Mouse (Mus musculus) stomach, embryonic 14.5 days (tissue): ENCODE measurements around the gene Ntsr1. TPM values are rescaled to one million over a fixed set of nuclear protein-coding genes. Genes with fewer than 3 reads are reported as not detected.
A peak's percentile ranks its signal among the peaks of the same experiment; 100 is the strongest.

Experiments
- ATAC-seq: fragments of 200-750 bp; cut with Nextera tagmentation; 2 replicates; pipeline ENCODE4 v1.8.0; 2017; ENCODE audit warnings: low read depth, moderate TSS enrichment; ENCODE audit not compliant: insufficient number of reproducible peaks, insufficient read depth, low FRiP score
- H3K27ac ChIP-seq: fragments of 300-500 bp; sonication (generic); 2 replicates; pipeline ENCODE4 v1.5.1; 2014; ENCODE audit warnings: mild to moderate bottlenecking, low read length, moderate library complexity, mixed read lengths
- H3K27me3 ChIP-seq: fragments of 300-500 bp; sonication (generic); 2 replicates; pipeline ENCODE4 v1.6.1; 2014; ENCODE audit warnings: low read length, control low read depth, mixed read lengths; ENCODE audit not compliant: control insufficient read depth, insufficient read depth
- H3K36me3 ChIP-seq: fragments of 300-500 bp; sonication (generic); 2 replicates; pipeline ENCODE4 v1.6.1; 2014; ENCODE audit warnings: mild to moderate bottlenecking, control low read depth, low read length, moderate library complexity, mixed read lengths; ENCODE audit not compliant: control insufficient read depth, insufficient read depth
- H3K4me1 ChIP-seq: fragments of 300-500 bp; sonication (generic); 2 replicates; pipeline ENCODE4 v1.6.1; 2014; ENCODE audit warnings: low read length, control low read depth, mixed read lengths; ENCODE audit not compliant: control insufficient read depth, insufficient read depth
- H3K4me2 ChIP-seq: fragments of 300-500 bp; sonication (generic); replicated peaks from 2 replicates; pipeline ENCODE4 v1.6.1; 2014; ENCODE audit warnings: low read depth, low read length, control low read depth
- H3K4me3 ChIP-seq: fragments of 300-500 bp; sonication (generic); 2 replicates; pipeline ENCODE4 v1.5.1; 2014; ENCODE audit warnings: low read depth, low read length, control low read depth
- H3K9ac ChIP-seq: fragments of 300-500 bp; sonication (generic); replicated peaks from 2 replicates; pipeline ENCODE4 v1.6.1; 2014; ENCODE audit warnings: low read depth, mild to moderate bottlenecking, control low read depth, low read length, moderate library complexity, mixed read lengths
- H3K9me3 ChIP-seq: fragments of 300-500 bp; sonication (generic); 2 replicates; pipeline ENCODE4 v1.6.1; 2016; ENCODE audit warnings: low read depth, low read length, control low read depth; ENCODE audit not compliant: control insufficient read depth
- WGBS: fragments of 180-500 bp; shearing (Covaris S2); extraction: QIAGEN DNeasy Blood & Tissue Kit; methylation state at CpG from one replicate; pipeline ENCODE4 v1.1.7; 2014; 5-methylcytosine and 5-hydroxymethylcytosine counted together
- polyA plus RNA-seq: library from polyadenylated mRNA; unstranded; fragments of >200 nt; fragmentation: Nextera tagmentation; extraction: Ambion mirVana; gene quantifications from 2 replicates; pipeline ENCODE4 v1.2.1, GENCODE M21; 2014

Gene Ntsr1
- polyA plus RNA-seq, 1 experiment from 2014 or later = 2.0 TPM

- Histone ChIP-seq H3K9ac (no peak overlapping the region), H3K4me2 (no peak overlapping the region), H3K27ac (no peak overlapping the region), H3K36me3 (no peaks in the 10 kb centered on the region), H3K4me1 (no peaks in the 10 kb centered on the region), H3K9me3 (no peaks in the 10 kb centered on the region), H3K4me3 (no peak overlapping the region), H3K27me3 (no peaks in the 10 kb centered on the region)
- 62% methylated on average over 3 of the region's 3 CpGs for WGBS
- no peak for ATAC-seq
Observed at GRCm38 (mm10) chr2:180556470-180556869, 56.7 kb downstream of the Ntsr1 start.

GRCm38 (mm10) chr2:180560245-180560644 is 60.5 kb downstream of the Ntsr1 start:
- H3K9me3 ChIP-seq = no peaks in the 10 kb centered on the region
- ATAC-seq = no peak
- no peak overlapping the region for H3K4me3 ChIP-seq

GRCm38 (mm10) chr2:180562146-180562545 is 62.4 kb downstream of the Ntsr1 start:
- H3K4me3 ChIP-seq = no peak overlapping the region
- H3K36me3 ChIP-seq = no peaks in the 10 kb centered on the region
- WGBS = 62% methylated on average over 5 of the region's 5 CpGs
- H3K27ac ChIP-seq = no peak overlapping the region
- H3K27me3 ChIP-seq = no peaks in the 10 kb centered on the region
- no peak overlapping the region for H3K4me2 ChIP-seq
- H3K4me1 ChIP-seq = no peaks in the 10 kb centered on the region
- no peak for ATAC-seq
- H3K9ac ChIP-seq = no peak overlapping the region
- no peaks in the 10 kb centered on the region for H3K9me3 ChIP-seq

More at GRCm38 (mm10) chr2:180560245-180560644, 60.5 kb downstream of the Ntsr1 start:
- WGBS = 52% methylated on average over 5 of the region's 5 CpGs
- H3K27me3 ChIP-seq = no peaks in the 10 kb centered on the region
- no peak overlapping the region for H3K9ac ChIP-seq
- no peaks in the 10 kb centered on the region for H3K4me1 ChIP-seq
- no peak overlapping the region for H3K27ac ChIP-seq
- H3K4me2 ChIP-seq = no peak overlapping the region
- H3K36me3 ChIP-seq = no peaks in the 10 kb centered on the region

- no peak overlapping the region for H3K9ac ChIP-seq
- no peak overlapping the region for H3K4me2 ChIP-seq
- H3K9me3 ChIP-seq = no peaks in the 10 kb centered on the region
- H3K27ac ChIP-seq = no peak overlapping the region
- no peaks in the 10 kb centered on the region for H3K27me3 ChIP-seq
- H3K4me3 ChIP-seq = no peak overlapping the region
- no peak for ATAC-seq
- no peaks in the 10 kb centered on the region for H3K36me3 ChIP-seq
- WGBS = 62% methylated on average over 6 of the region's 6 CpGs
- peaks cover 1% of the 10 kb centered on the region; the same call in 1 of the 2 replicates for H3K4me1 ChIP-seq
Observed at GRCm38 (mm10) chr2:180563296-180563695, 63.5 kb downstream of the Ntsr1 start.

GRCm38 (mm10) chr2:180563841-180564240 is 64.1 kb downstream of the Ntsr1 start:
- peaks cover 7% of the 10 kb centered on the region for H3K4me1 ChIP-seq
- no peak overlapping the region for H3K27ac ChIP-seq
- no peaks in the 10 kb centered on the region for H3K36me3 ChIP-seq
- H3K4me2 ChIP-seq = no peak overlapping the region
- WGBS = 23% methylated on average over 5 of the region's 5 CpGs
- H3K9ac ChIP-seq = no peak overlapping the region
- H3K4me3 ChIP-seq = no peak overlapping the region
- no peaks in the 10 kb centered on the region for H3K27me3 ChIP-seq
- no peaks in the 10 kb centered on the region for H3K9me3 ChIP-seq
- no peak for ATAC-seq

- Histone ChIP-seq H3K9me3 (no peaks in the 10 kb centered on the region), H3K4me3 (no peak overlapping the region), H3K9ac (no peak overlapping the region), H3K27me3 (no peaks in the 10 kb centered on the region), H3K4me2 (no peak overlapping the region), H3K4me1 (peaks cover 14% of the 10 kb centered on the region), H3K27ac (no peak overlapping the region), H3K36me3 (no peaks in the 10 kb centered on the region)
- ATAC-seq = no peak
- WGBS = 41% methylated on average over 13 of the region's 13 CpGs
Observed at GRCm38 (mm10) chr2:180566240-180566913, 66.6 kb downstream of the Ntsr1 start.

GRCm38 (mm10) chr2:180569028-180569643 is 69.4 kb downstream of the Ntsr1 start:
- peak overlapping the region; percentile 33; the same call in 1 of the 2 replicates for H3K27ac ChIP-seq
- no peak overlapping the region for H3K4me2 ChIP-seq
- WGBS = 15% methylated on average over 3 of the region's 3 CpGs
- H3K9ac ChIP-seq = no peak overlapping the region
- ATAC-seq = peak; percentile 69; the same call in 1 of the 2 replicates
- no peaks in the 10 kb centered on the region for H3K27me3 ChIP-seq
- no peak overlapping the region for H3K4me3 ChIP-seq
- peaks cover 14% of the 10 kb centered on the region for H3K4me1 ChIP-seq
- no peaks in the 10 kb centered on the region for H3K9me3 ChIP-seq
- H3K36me3 ChIP-seq = no peaks in the 10 kb centered on the region

- Histone ChIP-seq H3K4me1 (no peaks in the 10 kb centered on the region), H3K36me3 (no peaks in the 10 kb centered on the region), H3K9me3 (no peaks in the 10 kb centered on the region), H3K27ac (no peak overlapping the region), H3K4me2 (no peak overlapping the region), H3K27me3 (no peaks in the 10 kb centered on the region), H3K9ac (no peak overlapping the region), H3K4me3 (no peak overlapping the region)
- WGBS = 62% methylated on average over 4 of the region's 4 CpGs
- ATAC-seq = no peak
Observed at GRCm38 (mm10) chr2:180576482-180576881, 76.7 kb downstream of the Ntsr1 start.
